ENCODE assay signal across 12 mouse cellular contexts in the genomic region with DNA sequence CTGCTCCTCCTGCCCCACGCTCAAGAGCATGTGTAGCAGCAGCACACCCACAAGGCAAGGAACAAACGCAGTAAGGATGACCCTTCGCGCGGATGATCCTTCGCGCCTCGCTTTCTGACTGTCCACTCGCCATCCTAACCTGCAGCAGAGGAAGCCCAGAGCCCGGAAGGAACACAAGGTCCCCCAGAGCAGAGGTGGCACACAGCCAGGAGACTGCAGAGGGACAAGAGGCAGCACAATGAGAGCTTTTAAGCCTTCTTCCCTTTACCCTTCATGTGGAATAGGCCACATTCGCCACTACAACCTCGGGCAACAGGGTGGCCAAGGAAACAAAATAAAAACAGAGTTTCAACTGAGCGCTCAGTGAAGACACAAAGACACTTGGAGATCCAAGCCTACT. TPM values are rescaled to one million over a fixed set of nuclear protein-coding genes. Genes with fewer than 3 reads are reported as not detected.
DNase-seq lines count a peak whose midpoint lies in the region; ATAC-seq lines count a peak whose summit lies in the region.
"Had no signal": no experiment of that assay in that cellular context is flagged by ENCODE, and none has a peak within 500 bp of the region (broad histone marks: within the 10 kb centered on the region; RNA-seq: fewer than 3 reads in every experiment).

No protein-coding gene starts in this region.

- no peak overlapping the region for H3K4me3 ChIP-seq in heart, embryonic 10.5 days
- H3K4me3 ChIP-seq: forebrain, embryonic 10.5 days had no signal

- no peak for ATAC-seq in activated CD4-positive, CD25-positive, alpha-beta regulatory T cell, adult 4 months
- ATAC-seq: intestine, postnatal 0 days had no signal

- no peaks in the 10 kb centered on the region for H3K27me3 ChIP-seq in heart, embryonic 10.5 days (ENCODE audit: insufficient read depth, poor library complexity, severe bottlenecking)

- H3K27ac ChIP-seq in heart, embryonic 10.5 days, result no peak overlapping the region
- H3K27ac ChIP-seq: forebrain, embryonic 10.5 days had no signal

- H3K9me3 ChIP-seq in heart, embryonic 10.5 days, result no peaks in the 10 kb centered on the region

- peaks cover 13% of the 10 kb centered on the region; the same call in 1 of the 2 replicates for H3K36me3 ChIP-seq in heart, embryonic 10.5 days

- peaks cover 18% of the 10 kb centered on the region for H3K4me1 ChIP-seq in heart, embryonic 10.5 days
- H3K4me1 ChIP-seq: forebrain, embryonic 10.5 days had no signal

- intact Hi-C loops in left cerebral cortex, postnatal 4 days (cut with DNase I), result no loop called here

- peak; percentile 89 for DNase-seq in heart, adult 11 months
- DNase-seq in heart, embryonic 10.5 days (ENCODE audit: low spot score), result no peak
- DNase-seq in left cerebral cortex, postnatal 4 days, result peak; percentile 25
- DNase-seq in left cerebral cortex, adult 9 months (ENCODE audit: low spot score in 2 of 2), result no peak
- peak; percentile 53 to 67 for DNase-seq in adrenal gland, postnatal 36 days
- DNase-seq in cerebellum, adult 9-11 months, result peak; percentile 50
- no peak for DNase-seq in thymus, postnatal 14 days
- DNase-seq: gastrocnemius, postnatal 25 days; midbrain, embryonic 14.5 days had no signal

- 92% methylated on average over 13 of the region's 13 CpGs for WGBS in heart, embryonic 10.5 days

RNA-seq across cellular contexts. Expression of a gene that starts 8.9 kb away (rescaled TPM):
- 47.3 and 52.8 TPM in 2 replicates for polyA plus RNA-seq in heart, embryonic 10.5 days (2016; fragmentation: Nextera tagmentation; extraction: Ambion mirVana)
- 10 to 100 TPM; 22.0 to 22.5 TPM for total RNA-seq in left cerebral cortex, postnatal 4 days (2021)
- total RNA-seq in adrenal gland, postnatal 36 days (2021), result 10 to 100 TPM; 29.6 to 43.5 TPM
- polyA plus RNA-seq in activated CD4-positive, CD25-positive, alpha-beta regulatory T cell, adult 4 months (2017; shearing (Covaris generic)), result 10 to 100 TPM; 26.5 to 32.2 TPM

RNA-seq across cellular contexts. Expression of a gene that starts 19.9 kb away (rescaled TPM):
- 146 and 161 TPM in 2 replicates for polyA plus RNA-seq in heart, embryonic 10.5 days (2016; fragmentation: Nextera tagmentation; extraction: Ambion mirVana)
- 100 to 1,000 TPM; 118 to 132 TPM for total RNA-seq in left cerebral cortex, postnatal 4 days (2021)
- 100 to 1,000 TPM; 124 to 134 TPM for total RNA-seq in adrenal gland, postnatal 36 days (2021)
- 100 to 1,000 TPM; 143 to 183 TPM for polyA plus RNA-seq in activated CD4-positive, CD25-positive, alpha-beta regulatory T cell, adult 4 months (2017; shearing (Covaris generic))

RNA-seq across cellular contexts. Expression of a gene that starts 41.2 kb away (rescaled TPM):
- polyA plus RNA-seq in heart, embryonic 10.5 days (2016; fragmentation: Nextera tagmentation; extraction: Ambion mirVana), result 45.3 and 49.6 TPM in 2 replicates
- total RNA-seq in left cerebral cortex, postnatal 4 days (2021), result 10 to 100 TPM; 25.1 to 38.8 TPM
- total RNA-seq in adrenal gland, postnatal 36 days (2021), result 10 to 100 TPM; 25.2 to 29.8 TPM
- polyA plus RNA-seq in activated CD4-positive, CD25-positive, alpha-beta regulatory T cell, adult 4 months (2017; shearing (Covaris generic)), result 10 to 100 TPM; 11.4 to 23.6 TPM

Comparison
In these comparisons a context has a peak if more than half of its experiments do, and no peak if none do; other contexts are left out.
1. DNase-seq: peak in heart, adult 11 months (single experiment), left cerebral cortex, postnatal 4 days (single experiment), adrenal gland, postnatal 36 days (2 of 2) and cerebellum, adult 9-11 months (single experiment); none in heart, embryonic 10.5 days (single experiment), left cerebral cortex, adult 9 months (0 of 2) and thymus, postnatal 14 days (single experiment).